Mouse (Mus musculus): Measurements from ENCODE around the gene Tor2a.

The Tor2a gene

GRCm38 (mm10) chr2:32808816-32809566, 52.0 kb downstream of the Tor2a start:
- no peak for DNase-seq (ENCODE audit: low read depth, low spot score)

Measured in 3T3-L1 (cell line).